Mouse (Mus musculus) liver, postnatal 0 days (tissue): ENCODE results near the gene Flot1. TPM values are rescaled to one million over a fixed set of nuclear protein-coding genes. Genes with fewer than 3 reads are reported as not detected.

ENCODE experiments used
- ATAC-seq: fragments of 200-750 bp; cut with Nextera tagmentation; 2 replicates; pipeline ENCODE4 v1.8.0; 2017; ENCODE audit warnings: mild to moderate bottlenecking, moderate library complexity
- DNase-seq: peaks from one replicate; pipeline ENCODE4 v3.0.0-alpha.2; 2016
- H3K27ac ChIP-seq: fragments of 300-500 bp; sonication (generic); 2 replicates; pipeline ENCODE4 v1.5.1; 2014; ENCODE audit warnings: antibody characterized with exemption, moderate library complexity, mild to moderate bottlenecking, low read depth
- H3K27me3 ChIP-seq: fragments of 300-500 bp; sonication (generic); 2 replicates; pipeline ENCODE4 v1.6.1; 2014; ENCODE audit warnings: low read length, control low read depth, mixed read lengths; ENCODE audit not compliant: insufficient read depth
- H3K36me3 ChIP-seq: fragments of 300-500 bp; sonication (generic); replicated peaks from 2 replicates; pipeline ENCODE4 v1.6.1; 2014; ENCODE audit warnings: mild to moderate bottlenecking, control low read depth, low read length, moderate library complexity, mixed read lengths; ENCODE audit not compliant: insufficient read depth
- H3K4me1 ChIP-seq: fragments of 300-500 bp; sonication (generic); 2 replicates; pipeline ENCODE4 v1.6.1; 2014; ENCODE audit warnings: antibody characterized with exemption, mild to moderate bottlenecking, control low read depth; ENCODE audit not compliant: insufficient read depth
- H3K4me2 ChIP-seq: fragments of 300-500 bp; sonication (generic); 2 replicates; pipeline ENCODE4 v1.6.1; 2014; ENCODE audit warnings: low read depth, mild to moderate bottlenecking, low read length, moderate library complexity, mixed read lengths
- H3K4me3 ChIP-seq: fragments of 300-500 bp; sonication (generic); 2 replicates; pipeline ENCODE4 v1.5.1; 2014; ENCODE audit warnings: low read depth, low read length
- H3K9ac ChIP-seq: fragments of 300-500 bp; sonication (generic); replicated peaks from 2 replicates; pipeline ENCODE4 v1.6.1; 2014; ENCODE audit warnings: mild to moderate bottlenecking, moderate library complexity
- H3K9me3 ChIP-seq: fragments of 300-500 bp; sonication (generic); 2 replicates; pipeline ENCODE4 v1.6.1; 2016; ENCODE audit warnings: mild to moderate bottlenecking, control low read depth, low read length, mixed read lengths
- CTCF ChIP-seq: sonication (generic); IDR thresholded peaks from 2 replicates; pipeline ENCODE4 v1.5.1; 2016; ENCODE audit warnings: antibody characterized with exemption, low read depth
- EP300 ChIP-seq: IDR thresholded peaks from 2 replicates; pipeline ENCODE4 v1.6.1; 2016; ENCODE audit warnings: antibody characterized with exemption, low read depth, mild to moderate bottlenecking
- WGBS: fragments of 180-500 bp; shearing (Covaris S2); extraction: QIAGEN DNeasy Blood & Tissue Kit; methylation state at CpG from one replicate; pipeline ENCODE4 v1.1.7; 2014; ENCODE audit not compliant: insufficient replicate concordance; 5-methylcytosine and 5-hydroxymethylcytosine counted together
- polyA plus RNA-seq: library from polyadenylated mRNA; unstranded; fragments of >200 nt; fragmentation: Nextera tagmentation; extraction: Ambion mirVana; gene quantifications from 2 replicates; pipeline ENCODE4 v1.2.1, GENCODE M21; 2015

The Flot1 gene
- polyA plus RNA-seq, 1 experiment from 2014 or later: 31.3 TPM

GRCm38 (mm10) chr17:35859371-35859770 is 36.3 kb downstream of the Flot1 start:
- no peak overlapping the region for H3K9ac ChIP-seq
- no peak overlapping the region for H3K27ac ChIP-seq
- H3K4me3 ChIP-seq: no peak overlapping the region
- ATAC-seq (no peak), DNase-seq (no peak)
- peaks cover 15% of the 10 kb centered on the region for H3K4me1 ChIP-seq
- H3K36me3 ChIP-seq: peaks cover 15% of the 10 kb centered on the region
- H3K4me2 ChIP-seq: no peak overlapping the region
- no peaks in the 10 kb centered on the region for H3K9me3 ChIP-seq
- 73% methylated on average over 1 of the region's 1 CpGs for WGBS
- peaks cover 2% of the 10 kb centered on the region; the same call in 1 of the 2 replicates for H3K27me3 ChIP-seq
- TF ChIP-seq EP300 (no peak), CTCF (no peak)

- TF ChIP-seq EP300 (no peak), CTCF (no peak)
- DNase-seq (no peak), ATAC-seq (no peak)
- Histone ChIP-seq H3K36me3 (peaks cover 13% of the 10 kb centered on the region), H3K9ac (no peak overlapping the region), H3K27ac (no peak overlapping the region), H3K9me3 (no peaks in the 10 kb centered on the region), H3K4me2 (no peak overlapping the region), H3K27me3 (peaks cover 6% of the 10 kb centered on the region; the same call in 1 of the 2 replicates), H3K4me1 (peaks cover 15% of the 10 kb centered on the region), H3K4me3 (no peak overlapping the region)
- 65% methylated on average over 2 of the region's 2 CpGs for WGBS
These were observed 36.8 kb downstream of the Flot1 start for GRCm38 (mm10) chr17:35859835-35860234.

- peak overlapping the region; percentile 91 for H3K4me3 ChIP-seq
- ATAC-seq (peak; percentile 27; the same call in 1 of the 2 replicates), DNase-seq (no peak)
- H3K27me3 ChIP-seq: peaks cover 14% of the 10 kb centered on the region
- peaks cover 13% of the 10 kb centered on the region for H3K36me3 ChIP-seq
- no peak overlapping the region; the same call in 1 of the 2 replicates for H3K27ac ChIP-seq
- no peak for TF ChIP-seq CTCF
- no peak for TF ChIP-seq EP300
- peak overlapping the region; percentile 84 for H3K9ac ChIP-seq
- H3K4me1 ChIP-seq: peaks cover 25% of the 10 kb centered on the region
- H3K4me2 ChIP-seq: peak overlapping the region; percentile 96
- no peaks in the 10 kb centered on the region for H3K9me3 ChIP-seq
- 4% methylated on average over 12 of the region's 12 CpGs for WGBS
These were observed 37.8 kb downstream of the Flot1 start for GRCm38 (mm10) chr17:35860831-35861197.

- H3K27me3 ChIP-seq: peaks cover 19% of the 10 kb centered on the region
- peak within 1 kb of the TSS; percentile 86 for H3K27ac ChIP-seq
- peaks cover 13% of the 10 kb centered on the region for H3K36me3 ChIP-seq
- peak within 1 kb of the TSS; percentile 84 for H3K9ac ChIP-seq
- H3K4me3 ChIP-seq: peak within 1 kb of the TSS; percentile 91
- peak within 1 kb of the TSS; percentile 96 for H3K4me2 ChIP-seq
- WGBS: under 1% methylated on average over 47 of the region's 47 CpGs
- no peaks in the 10 kb centered on the region for H3K9me3 ChIP-seq
- peaks cover 28% of the 10 kb centered on the region for H3K4me1 ChIP-seq
- TF ChIP-seq EP300 (no peak), CTCF (peak; percentile 67)
- ATAC-seq (peak; percentile 93), DNase-seq (peak; percentile 91)
These were observed 38.3 kb downstream of the Flot1 start, which contains the start of gene Nrm for GRCm38 (mm10) chr17:35861198-35861857. Gene Nrm (plus strand): TSS chr17:35861318.

- TF ChIP-seq CTCF (no peak), EP300 (no peak)
- Histone ChIP-seq H3K27ac (peak overlapping the region; percentile 95), H3K36me3 (0 out of 2 replicates have a peak, but pooled peaks cover 3% of the 10 kb centered on the region), H3K9ac (0 out of 2 replicates have a peak overlapping the region, but pooled peaks have one; percentile 61), H3K4me3 (peak overlapping the region; percentile 55), H3K4me1 (peaks cover 32% of the 10 kb centered on the region), H3K4me2 (peak overlapping the region; percentile 79), H3K27me3 (peaks cover 39% of the 10 kb centered on the region), H3K9me3 (no peaks in the 10 kb centered on the region)
- 40% methylated on average over 10 of the region's 10 CpGs for WGBS
- ATAC-seq: no peak
- DNase-seq: no peak
These were observed 41.9 kb downstream of the Flot1 start for GRCm38 (mm10) chr17:35864832-35865353.

- ATAC-seq (peak; percentile 4; the same call in 1 of the 2 replicates), DNase-seq (peak; percentile 77)
- peak within 1 kb of the TSS; percentile 95 for H3K27ac ChIP-seq
- under 1% methylated on average over 38 of the region's 48 CpGs for WGBS
- TF ChIP-seq CTCF: no peak
- no peak for TF ChIP-seq EP300
- 0 out of 2 replicates have a peak, but pooled peaks cover 3% of the 10 kb centered on the region for H3K36me3 ChIP-seq
- H3K4me3 ChIP-seq: peak within 1 kb of the TSS; percentile 55
- H3K9me3 ChIP-seq: no peaks in the 10 kb centered on the region
- H3K9ac ChIP-seq: peak within 1 kb of the TSS; percentile 61
- peaks cover 32% of the 10 kb centered on the region for H3K4me1 ChIP-seq
- peak within 1 kb of the TSS; percentile 79 for H3K4me2 ChIP-seq
- H3K27me3 ChIP-seq: peaks cover 39% of the 10 kb centered on the region
These were observed 42.7 kb downstream of the Flot1 start, which contains the start of gene Ppp1r18 for GRCm38 (mm10) chr17:35865481-35866280. Gene Ppp1r18 (plus strand): TSS chr17:35865593.
